Mouse (Mus musculus) midbrain, embryonic 11.5 days (tissue): ENCODE data around the gene Eif2b3. TPM values are rescaled to one million over a fixed set of nuclear protein-coding genes. Genes with fewer than 3 reads are reported as not detected.
A peak's percentile ranks its signal among the peaks of the same experiment; 100 is the strongest.

Experiments
- ATAC-seq: fragments of 200-750 bp; cut with Nextera tagmentation; 2 replicates; pipeline ENCODE4 v1.8.0; 2017; ENCODE audit warnings: moderate TSS enrichment, moderate library complexity; ENCODE audit not compliant: low FRiP score
- DNase-seq: peaks from one replicate; pipeline ENCODE4 v3.0.0; 2015; ENCODE audit warnings: low spot score; ENCODE audit errors: missing footprints
- H3K27ac ChIP-seq: fragments of 300-500 bp; sonication (generic); 2 replicates; pipeline ENCODE4 v1.5.1; 2014; ENCODE audit warnings: low read depth, low read length
- H3K27me3 ChIP-seq: fragments of 300-500 bp; sonication (generic); 2 replicates; pipeline ENCODE4 v1.6.1; 2014; ENCODE audit warnings: mild to moderate bottlenecking, low read length, moderate library complexity, mixed read lengths; ENCODE audit not compliant: control insufficient read depth, insufficient read depth
- H3K36me3 ChIP-seq: fragments of 300-500 bp; sonication (generic); 2 replicates; pipeline ENCODE4 v1.6.1; 2014; ENCODE audit warnings: mild to moderate bottlenecking, low read length, moderate library complexity, mixed read lengths; ENCODE audit not compliant: control insufficient read depth, insufficient read depth
- H3K4me1 ChIP-seq: fragments of 300-500 bp; sonication (generic); 2 replicates; pipeline ENCODE4 v1.6.1; 2014; ENCODE audit warnings: low read length; ENCODE audit not compliant: control insufficient read depth, insufficient read depth
- H3K4me2 ChIP-seq: fragments of 300-500 bp; sonication (generic); 2 replicates; pipeline ENCODE4 v1.6.1; 2014; ENCODE audit warnings: mild to moderate bottlenecking, moderate library complexity
- H3K4me3 ChIP-seq: fragments of 300-500 bp; sonication (generic); 2 replicates; pipeline ENCODE4 v1.5.1; 2014; ENCODE audit warnings: low read depth, low read length
- H3K9ac ChIP-seq: fragments of 300-500 bp; sonication (generic); 2 replicates; pipeline ENCODE4 v1.6.1; 2014; ENCODE audit warnings: low read length
- H3K9me3 ChIP-seq: fragments of 300-500 bp; sonication (generic); 2 replicates; pipeline ENCODE4 v1.6.1; 2016; ENCODE audit warnings: low read length; ENCODE audit not compliant: control insufficient read depth
- WGBS: fragments of 180-500 bp; shearing (Covaris S2); extraction: QIAGEN DNeasy Blood & Tissue Kit; methylation state at CpG from one replicate; pipeline ENCODE4 v1.1.7; 2014; 5-methylcytosine and 5-hydroxymethylcytosine counted together
- polyA plus RNA-seq: library from polyadenylated mRNA; unstranded; fragments of >200 nt; fragmentation: Nextera tagmentation; extraction: Ambion mirVana; gene quantifications from 2 replicates; pipeline ENCODE4 v1.2.1, GENCODE M21; 2014

The Eif2b3 gene
- polyA plus RNA-seq, 1 experiment from 2014 or later = 43.0 TPM

DNA sequence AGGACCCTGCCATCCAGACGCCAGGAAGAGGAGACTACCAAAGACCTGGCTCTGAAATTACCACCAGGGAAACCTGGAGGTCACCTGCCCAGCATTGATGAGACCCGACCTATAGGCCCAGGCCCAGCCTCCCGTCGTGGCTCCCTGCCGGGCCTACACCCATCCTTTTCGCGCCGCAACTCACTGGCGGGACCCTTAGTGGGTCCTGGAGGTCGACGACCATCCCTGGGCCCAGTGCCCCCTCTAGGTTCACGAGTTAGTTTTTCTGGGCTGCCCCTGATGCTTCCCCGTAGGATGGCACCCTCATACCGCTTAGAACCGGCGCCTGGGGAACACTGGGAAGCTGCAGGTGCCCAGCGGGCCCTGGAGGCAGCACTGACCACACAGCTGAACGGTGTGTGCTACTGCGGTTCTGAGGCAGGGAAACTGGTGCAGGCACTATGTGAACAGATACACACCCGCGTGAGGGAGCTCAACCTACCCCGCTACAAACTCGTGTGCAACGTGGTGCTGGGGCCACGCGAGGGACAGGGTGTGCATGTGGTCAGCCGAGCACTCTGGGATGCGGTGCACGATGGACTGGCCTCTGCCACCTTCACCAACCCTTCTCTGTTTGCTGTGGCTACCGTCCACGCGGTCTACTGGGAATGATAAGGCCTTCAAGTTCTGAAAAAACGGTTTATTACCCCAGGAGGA is 108.9 kb downstream of the Eif2b3 start:
- Histone ChIP-seq H3K4me1 (peaks cover 40% of the 10 kb centered on the region), H3K9ac (no peak overlapping the region), H3K36me3 (no peaks in the 10 kb centered on the region; the same call in 1 of the 2 replicates), H3K27ac (no peak overlapping the region), H3K4me2 (no peak overlapping the region), H3K27me3 (0 out of 2 replicates have a peak, but pooled peaks cover 3% of the 10 kb centered on the region), H3K9me3 (no peaks in the 10 kb centered on the region), H3K4me3 (no peak overlapping the region)
- WGBS = 92% methylated on average over 33 of the region's 33 CpGs
- ATAC-seq = no peak
- peak; percentile 81 for DNase-seq

DNA sequence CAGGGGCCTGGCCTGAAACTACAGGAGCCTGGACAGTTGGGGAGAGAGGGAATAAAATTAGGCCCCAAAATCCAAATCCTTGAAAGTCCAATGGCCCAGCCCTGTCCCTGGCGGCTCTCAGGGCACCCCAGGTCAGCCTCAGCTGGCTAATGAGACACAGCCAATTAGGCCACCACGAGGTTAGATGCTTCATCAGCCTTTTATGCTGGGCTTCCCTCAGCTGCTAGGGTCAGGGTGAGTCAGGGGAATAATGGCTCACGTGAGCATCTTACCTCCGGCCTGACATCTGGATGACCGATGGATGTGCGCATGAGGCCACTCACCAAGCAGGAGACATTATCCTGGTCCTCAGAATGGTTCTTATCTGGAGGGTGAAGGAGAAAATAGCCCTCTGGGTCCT is 111.6 kb downstream of the Eif2b3 start:
- Histone ChIP-seq H3K9me3 (no peaks in the 10 kb centered on the region), H3K4me2 (peak overlapping the region; percentile 72; the same call in 1 of the 2 replicates), H3K9ac (0 out of 2 replicates have a peak overlapping the region, but pooled peaks have one; percentile 0), H3K27ac (peak overlapping the region; percentile 52), H3K36me3 (no peaks in the 10 kb centered on the region; the same call in 1 of the 2 replicates), H3K4me1 (peaks cover 36% of the 10 kb centered on the region), H3K4me3 (no peak overlapping the region), H3K27me3 (0 out of 2 replicates have a peak, but pooled peaks cover 3% of the 10 kb centered on the region)
- 56% methylated on average over 6 of the region's 6 CpGs for WGBS
- ATAC-seq (no peak), DNase-seq (no peak)

DNA sequence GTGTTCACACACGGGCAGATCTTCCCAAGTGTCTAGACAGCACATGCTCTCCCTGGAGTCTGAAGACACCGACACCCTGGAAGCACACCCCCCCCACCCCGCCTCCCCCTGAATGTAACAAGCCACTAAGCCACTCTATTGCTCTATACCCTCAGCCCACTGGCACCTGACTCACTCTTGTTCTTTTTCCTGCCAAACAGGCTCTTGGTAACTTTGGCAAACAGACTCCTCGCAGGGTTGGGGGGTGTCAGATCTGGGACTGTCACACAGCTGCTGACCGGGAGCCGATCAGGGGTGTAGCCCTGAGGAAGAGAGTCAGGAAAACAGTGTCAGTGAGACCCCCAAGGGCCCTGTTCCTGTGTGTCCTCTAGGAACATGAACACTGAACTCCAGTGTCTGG is 112.0 kb downstream of the Eif2b3 start:
- H3K36me3 ChIP-seq = no peaks in the 10 kb centered on the region; the same call in 1 of the 2 replicates
- WGBS = 59% methylated on average over 6 of the region's 6 CpGs
- H3K4me2 ChIP-seq = peak overlapping the region; percentile 72
- H3K9me3 ChIP-seq = no peaks in the 10 kb centered on the region
- peak overlapping the region; percentile 52 for H3K27ac ChIP-seq
- H3K4me1 ChIP-seq = peaks cover 34% of the 10 kb centered on the region
- DNase-seq (peak; percentile 88), ATAC-seq (no peak)
- H3K9ac ChIP-seq = 0 out of 2 replicates have a peak overlapping the region, but pooled peaks have one; percentile 0
- peaks cover 3% of the 10 kb centered on the region; the same call in 1 of the 2 replicates for H3K27me3 ChIP-seq
- peak overlapping the region; percentile 11; the same call in 1 of the 2 replicates for H3K4me3 ChIP-seq

DNA sequence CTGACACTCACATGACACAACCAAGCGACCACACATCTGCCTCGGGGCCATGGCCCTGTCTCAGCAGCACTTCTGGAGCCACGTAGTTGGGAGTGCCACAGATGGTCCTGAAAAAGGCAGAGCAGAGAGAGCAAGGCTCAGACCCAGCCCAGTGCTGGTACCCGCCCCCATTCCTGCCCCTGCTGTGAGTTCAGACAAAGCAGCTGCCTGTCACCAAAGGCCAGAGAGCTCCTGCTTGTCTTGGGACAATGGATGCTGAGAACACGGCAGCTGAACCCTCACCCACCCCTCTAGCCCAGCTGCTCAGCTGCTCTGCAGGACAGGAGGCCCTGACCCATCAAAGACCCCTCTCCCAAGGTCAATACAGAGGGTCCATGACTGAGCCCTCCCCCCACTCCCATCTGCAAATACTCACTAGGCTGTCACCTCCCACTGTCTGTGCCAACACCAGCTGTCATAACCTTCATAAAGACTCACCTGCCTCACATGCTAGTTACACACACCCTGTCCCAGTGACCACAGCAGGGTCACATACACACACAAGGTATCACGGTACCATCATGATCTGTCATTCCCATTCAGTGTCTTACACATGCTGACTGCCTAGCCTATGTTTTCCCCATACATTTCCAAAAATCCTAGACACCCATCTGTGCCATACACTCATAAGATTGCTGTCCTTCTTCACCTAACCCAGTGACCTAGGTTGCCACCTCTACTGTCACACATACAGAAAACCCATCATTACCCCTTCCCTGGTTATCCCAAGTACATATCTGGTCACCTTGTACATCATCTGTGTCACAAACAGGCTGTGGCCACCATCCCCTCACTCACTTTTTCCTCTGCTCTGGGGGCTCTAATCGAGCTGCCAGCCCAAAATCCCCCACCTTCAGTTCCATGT is 112.9 kb downstream of the Eif2b3 start:
- no peaks in the 10 kb centered on the region; the same call in 1 of the 2 replicates for H3K36me3 ChIP-seq
- peak overlapping the region; percentile 72 for H3K4me2 ChIP-seq
- DNase-seq (peak; percentile 95), ATAC-seq (peak; percentile 79)
- peak overlapping the region; percentile 57 for H3K27ac ChIP-seq
- no peaks in the 10 kb centered on the region for H3K9me3 ChIP-seq
- 5% methylated on average over 7 of the region's 7 CpGs for WGBS
- H3K9ac ChIP-seq = peak overlapping the region; percentile 80
- peaks cover 3% of the 10 kb centered on the region; the same call in 1 of the 2 replicates for H3K27me3 ChIP-seq
- H3K4me1 ChIP-seq = peaks cover 34% of the 10 kb centered on the region
- H3K4me3 ChIP-seq = peak overlapping the region; percentile 90

DNA sequence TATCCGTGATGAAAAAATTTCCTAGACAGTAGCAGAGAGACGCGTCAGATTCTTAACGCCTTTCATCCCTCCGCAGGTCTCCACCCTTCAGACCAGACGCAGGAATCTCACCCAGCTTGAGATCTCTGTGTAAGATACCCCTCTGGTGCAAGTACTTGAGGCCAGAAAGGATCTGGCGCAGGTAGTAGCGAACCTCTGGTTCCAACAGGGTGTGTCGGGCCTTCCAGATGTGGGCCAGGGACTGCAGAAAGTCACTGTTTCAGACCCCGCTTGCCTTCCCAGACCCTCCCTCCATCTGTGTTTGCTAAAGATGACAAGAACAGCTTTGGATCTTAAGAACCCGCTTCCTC is 113.6 kb downstream of the Eif2b3 start:
- Histone ChIP-seq H3K4me2 (peak overlapping the region; percentile 72), H3K9ac (peak overlapping the region; percentile 80), H3K36me3 (no peaks in the 10 kb centered on the region; the same call in 1 of the 2 replicates), H3K4me1 (peaks cover 34% of the 10 kb centered on the region), H3K9me3 (no peaks in the 10 kb centered on the region), H3K4me3 (peak overlapping the region; percentile 90), H3K27ac (peak overlapping the region; percentile 57), H3K27me3 (peaks cover 3% of the 10 kb centered on the region; the same call in 1 of the 2 replicates)
- DNase-seq (peak; percentile 94), ATAC-seq (no peak)
- WGBS = 2% methylated on average over 11 of the region's 11 CpGs

GRCm38 (mm10) chr4:117133366-117133796 is 114.2 kb downstream of the Eif2b3 start:
- Histone ChIP-seq H3K9ac (peak overlapping the region; percentile 80), H3K27ac (peak overlapping the region; percentile 57; the same call in 1 of the 2 replicates), H3K4me1 (peaks cover 34% of the 10 kb centered on the region), H3K36me3 (no peaks in the 10 kb centered on the region; the same call in 1 of the 2 replicates), H3K9me3 (no peaks in the 10 kb centered on the region), H3K27me3 (peaks cover 3% of the 10 kb centered on the region; the same call in 1 of the 2 replicates), H3K4me3 (peak overlapping the region; percentile 90), H3K4me2 (peak overlapping the region; percentile 72)
- WGBS = under 1% methylated on average over 39 of the region's 42 CpGs
- peak; percentile 47 for ATAC-seq
- DNase-seq = peak; percentile 93

DNA sequence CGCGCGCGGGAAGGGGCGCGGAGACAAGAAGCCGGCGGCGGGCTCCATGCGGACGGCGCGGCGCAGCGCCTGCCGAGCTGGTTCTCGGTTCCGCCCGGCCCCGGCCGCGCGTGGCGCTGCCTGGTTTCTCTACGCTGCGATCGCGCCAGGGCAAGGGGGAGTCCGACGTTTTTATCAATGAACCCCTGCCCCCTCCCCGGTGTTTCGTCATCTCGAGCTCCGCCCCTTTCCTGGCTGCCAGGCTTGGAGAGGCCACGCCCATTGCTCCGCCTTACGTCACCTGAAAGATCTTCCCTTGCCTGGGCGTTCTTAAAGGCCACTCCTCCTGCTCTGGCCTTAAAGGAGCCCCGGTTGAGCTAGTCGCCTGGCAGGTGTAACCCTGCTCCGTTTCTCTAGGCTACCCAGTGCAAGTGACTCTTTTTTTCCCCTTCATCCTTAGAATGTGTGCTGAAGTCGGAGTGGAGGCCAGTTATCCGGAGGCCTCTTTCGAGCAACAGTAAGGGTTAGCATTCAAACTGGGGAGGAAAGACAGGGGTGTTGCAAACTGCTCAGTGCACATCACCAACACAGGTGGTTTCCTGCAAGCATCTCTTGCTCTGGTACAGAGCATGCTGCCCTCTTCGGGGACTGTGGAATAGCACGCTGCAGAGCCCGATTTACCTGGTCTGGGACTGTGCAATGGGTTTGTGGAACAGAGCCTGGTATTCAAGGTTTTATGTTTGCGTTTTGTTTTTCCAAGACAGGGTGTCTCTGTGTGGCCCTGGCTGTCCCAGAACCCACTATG is 114.8 kb downstream of the Eif2b3 start, which contains the start of gene Plk3:
Plk3 (minus strand) TSS at position 147 of the 784 bp plus-strand sequence.
- ATAC-seq (peak; percentile 80), DNase-seq (peak; percentile 99)
- Histone ChIP-seq H3K9me3 (no peaks in the 10 kb centered on the region), H3K9ac (peak within 1 kb of the TSS; percentile 80), H3K27me3 (peaks cover 3% of the 10 kb centered on the region; the same call in 1 of the 2 replicates), H3K27ac (peak within 1 kb of the TSS; percentile 57), H3K4me1 (peaks cover 34% of the 10 kb centered on the region), H3K4me2 (peak within 1 kb of the TSS; percentile 72), H3K36me3 (no peaks in the 10 kb centered on the region), H3K4me3 (peak within 1 kb of the TSS; percentile 90)
- 2% methylated on average over 39 of the region's 48 CpGs for WGBS

DNA sequence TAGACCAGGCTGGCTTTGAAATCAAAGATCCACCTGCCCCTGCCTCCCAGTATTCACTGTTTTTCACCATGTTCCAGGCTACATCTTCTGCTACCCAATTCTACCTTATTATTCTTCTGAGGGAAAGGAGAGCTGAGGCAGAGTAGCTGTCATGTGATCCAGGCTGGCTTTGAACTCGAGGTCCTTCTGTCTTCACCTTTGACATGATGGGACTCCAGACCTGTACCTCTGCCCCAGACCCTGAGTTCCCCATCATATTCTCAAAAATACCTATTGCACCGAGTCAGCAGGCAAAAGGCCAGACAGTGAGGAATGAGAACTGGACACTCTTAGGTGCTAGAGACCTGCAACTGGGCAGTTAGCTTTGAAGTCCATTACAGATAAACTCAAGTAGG is 115.4 kb downstream of the Eif2b3 start:
- Histone ChIP-seq H3K4me1 (peaks cover 34% of the 10 kb centered on the region), H3K27ac (no peak overlapping the region), H3K27me3 (peaks cover 3% of the 10 kb centered on the region; the same call in 1 of the 2 replicates), H3K4me3 (no peak overlapping the region), H3K4me2 (no peak overlapping the region), H3K36me3 (no peaks in the 10 kb centered on the region), H3K9ac (peak overlapping the region; percentile 47; the same call in 1 of the 2 replicates), H3K9me3 (no peaks in the 10 kb centered on the region)
- ATAC-seq (no peak), DNase-seq (peak; percentile 77)
- WGBS = 30% methylated on average over 2 of the region's 2 CpGs
